Comparison of ENCODE assay signal across 13 mouse cellular contexts in genomic region chr7:78518760-78519363, GRCm38 (mm10).
DNase-seq lines count a peak whose midpoint lies in the region; ATAC-seq and TF ChIP-seq lines count a peak whose summit lies in the region.
"Had no signal": no experiment of that assay in that cellular context is flagged by ENCODE, and none has a peak within 500 bp of the region (broad histone marks: within the 10 kb centered on the region; RNA-seq: fewer than 3 reads in every experiment).

No protein-coding gene starts in this region.

- no peak overlapping the region for H3K4me2 ChIP-seq in lung, postnatal 0 days (replicated peaks; ENCODE audit: low read depth, low read length)

- peak; percentile 23 for DNase-seq in adrenal gland, adult 2 months
- no peak for DNase-seq in adrenal gland, postnatal 4 days (ENCODE audit: low spot score in 2 of 2)
- DNase-seq in layer of hippocampus, adult 2 months (ENCODE audit: low spot score in 2 of 2) = peak in 1 of 2 experiments; percentile 19
- no peak for DNase-seq in layer of hippocampus, adult 11-12 months (ENCODE audit: low spot score)
- DNase-seq in cerebellum, adult 11-12 months = peak; percentile 99
- DNase-seq in heart, postnatal 10 days = peak; percentile 29 to 32
- no peak for DNase-seq in lung, postnatal 0 days (ENCODE audit: low spot score)
- no peak for DNase-seq in kidney, postnatal 4 days
- DNase-seq: lung, postnatal 10 days; midbrain, embryonic 14.5 days; thymus, adult 18-20 months had no signal

- no peak overlapping the region for H3K4me3 ChIP-seq in layer of hippocampus, adult 2 months
- H3K4me3 ChIP-seq in lung, postnatal 0 days (ENCODE audit: low read depth, low read length) = no peak overlapping the region
- H3K4me3 ChIP-seq: erythroblast, embryonic 14.5 days had no signal

- no peaks in the 10 kb centered on the region for H3K9me3 ChIP-seq in lung, postnatal 0 days (ENCODE audit: low read length)

- no peak for TF ChIP-seq CTCF in layer of hippocampus, adult 2 months (conservative IDR thresholded peaks at IDR 0.05)
- no peak for TF ChIP-seq CTCF in lung, postnatal 0 days (IDR thresholded peaks at IDR 0.05)

- H3K36me3 ChIP-seq in lung, postnatal 0 days (ENCODE audit: insufficient read depth, low read length) = no peaks in the 10 kb centered on the region

- peak overlapping the region; percentile 43; the same call in 1 of the 2 replicates for H3K27ac ChIP-seq in layer of hippocampus, adult 2 months
- no peak overlapping the region for H3K27ac ChIP-seq in lung, postnatal 0 days (ENCODE audit: low read length)

- no peak for TF ChIP-seq EP300 in lung, postnatal 0 days (IDR thresholded peaks at IDR 0.05)

- intact Hi-C loops in heart, postnatal 10 days (cut with DNase I) = no loop called here

- WGBS in lung, postnatal 0 days = 74% methylated on average over 5 of the region's 5 CpGs

- H3K27me3 ChIP-seq in lung, postnatal 0 days (replicated peaks; ENCODE audit: insufficient read depth, low read length) = no peaks in the 10 kb centered on the region

- no peaks in the 10 kb centered on the region for H3K4me1 ChIP-seq in lung, postnatal 0 days (ENCODE audit: insufficient read depth, low read depth, low read length)

- ATAC-seq in lung, postnatal 0 days = no peak
- ATAC-seq: activated CD4-positive, CD25-positive, alpha-beta regulatory T cell, adult 4 months had no signal

- H3K9ac ChIP-seq in lung, postnatal 0 days (replicated peaks; ENCODE audit: low read depth) = no peak overlapping the region

Comparison
In these comparisons a context has a peak if more than half of its experiments do, and no peak if none do; other contexts are left out.
1. DNase-seq: peak in adrenal gland, adult 2 months (single experiment), cerebellum, adult 11-12 months (single experiment) and heart, postnatal 10 days (2 of 2); none in adrenal gland, postnatal 4 days (0 of 2), layer of hippocampus, adult 11-12 months (single experiment), lung, postnatal 0 days (single experiment) and kidney, postnatal 4 days (0 of 2).